Mouse (Mus musculus): Measurements from ENCODE around the gene Olfr173.

The Olfr173 gene
- long read RNA-seq, experiment 1 = 0 reads
- long read RNA-seq, experiment 2 = 0 reads

DNA sequence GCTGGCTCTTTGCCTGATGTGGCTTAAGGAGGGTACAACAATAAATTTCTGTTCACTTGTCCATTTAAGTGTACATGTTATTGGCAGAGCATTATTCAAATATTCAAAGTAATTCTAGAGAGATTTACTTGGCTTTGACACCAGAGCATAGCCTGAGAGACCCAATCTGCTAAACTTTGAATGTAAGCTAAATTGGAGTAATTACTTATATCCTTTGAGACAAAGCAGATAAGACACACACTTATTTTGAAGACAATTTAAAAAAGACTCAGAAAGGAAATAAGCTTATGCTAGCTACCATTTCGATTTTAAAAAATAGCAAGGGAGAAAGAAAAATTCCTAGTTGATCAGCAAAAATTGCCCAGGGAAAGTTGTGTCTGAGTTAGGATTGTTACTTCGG lies at the start of gene Olfr173:
Olfr173 (minus strand) TSS at position 101 of the 400 bp plus-strand sequence.
- intact Hi-C loops (cut with DNase I) = no loop called here

DNA sequence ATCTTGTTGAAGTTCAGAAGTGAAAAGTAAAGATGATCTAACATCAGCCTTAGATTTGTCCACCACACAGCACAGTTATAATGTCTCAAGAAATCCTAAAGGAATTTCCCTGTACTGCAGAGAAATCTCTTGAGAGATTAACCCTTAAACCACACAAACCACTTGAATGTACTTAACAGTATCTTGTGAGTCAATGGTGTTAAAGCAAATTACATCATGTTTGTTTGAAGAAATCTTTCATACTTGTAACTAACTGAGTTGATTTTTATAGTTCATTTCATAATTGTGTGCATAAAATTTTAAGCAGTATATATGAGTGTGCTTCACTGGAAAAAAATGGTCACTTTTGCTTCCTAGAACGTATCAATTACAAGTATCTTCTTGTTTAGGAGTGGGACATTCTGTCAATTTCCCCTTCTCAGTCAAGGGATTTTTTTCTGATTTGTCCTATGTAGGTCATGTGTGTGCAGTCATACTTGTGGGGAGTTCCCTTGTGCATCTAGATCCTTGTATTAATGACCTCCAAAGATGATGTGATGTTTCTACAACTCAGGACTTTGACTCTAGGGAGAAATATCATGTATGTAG lies 26.8 kb upstream of the Olfr173 start, which contains the start of gene Olfr175-ps1:
Olfr175-ps1 (minus strand) TSS at position 51 of the 588 bp plus-strand sequence.
- intact Hi-C loops (cut with DNase I) = no loop called here

GRCm38 (mm10) chr16:58763076-58763475 lies 37.0 kb downstream of the Olfr173 start, which contains the start of gene Olfr172:
Gene Olfr172 (minus strand): TSS chr16:58763176.
- intact Hi-C loops (cut with DNase I) = no loop called here

GRCm38 (mm10) chr16:58756191-58756590 lies 43.9 kb downstream of the Olfr173 start:
- intact Hi-C loops (cut with DNase I) = loop anchor here (10.0 kb wide), 1 partner anchor 649 kb away; the partner anchor contains the start of gene Gabrr3

- intact Hi-C loops (cut with DNase I) = loop anchor here (10.0 kb wide), 1 partner anchor 653 kb away; the partner anchor contains the start of gene Gabrr3
Observed at GRCm38 (mm10) chr16:58751314-58751713, 48.8 kb downstream of the Olfr173 start.

DNA sequence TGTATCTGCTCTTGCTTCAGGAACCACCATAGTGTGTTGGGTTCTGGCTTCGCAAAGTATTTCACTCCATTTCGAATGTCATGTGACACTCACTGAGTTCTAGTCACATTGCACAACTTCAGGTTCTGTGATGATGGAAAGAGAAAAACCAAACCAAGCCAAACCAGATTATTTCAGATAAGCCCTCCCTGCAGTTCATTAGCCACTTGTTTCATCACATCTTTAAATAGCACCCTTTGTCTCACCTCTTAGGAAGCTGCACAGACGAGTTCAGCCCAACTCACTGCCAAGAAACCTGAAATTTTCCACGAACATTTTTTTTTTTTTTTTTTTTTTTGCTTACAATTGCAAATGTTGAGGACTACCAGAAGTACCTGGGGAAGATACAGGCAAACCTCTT lies 53.4 kb downstream of the Olfr173 start:
- intact Hi-C loops (cut with DNase I) = no loop called here

Small RNA genes within 50 kb of the gene (microRNA-seq; reads per million reads assigned to microRNA genes)
- 0 to 0.12 reads per million in 2 experiments for gene Gm27564
